16 mouse cellular contexts compared by ENCODE assay signal in genomic region chrX:100508164-100508563, GRCm38 (mm10). TPM values are rescaled to one million over a fixed set of nuclear protein-coding genes. Genes with fewer than 3 reads are reported as not detected.
"Had no signal": no experiment of that assay in that cellular context is flagged by ENCODE, and none has a peak within 500 bp of the region (broad histone marks: within the 10 kb centered on the region; RNA-seq: fewer than 3 reads in every experiment).

No protein-coding gene starts in this region.

- ATAC-seq: intestine, postnatal 0 days; liver, embryonic 12.5 days had no signal

- DNase-seq: kidney, adult 8-10 months; kidney, postnatal 10 days; kidney, postnatal 4 days; left cerebral cortex, postnatal 4 days; lung, adult 2 months; lung, postnatal 14 days; lung, postnatal 4 days; midbrain, embryonic 14.5 days; right cerebral cortex, postnatal 14 days; right cerebral cortex, postnatal 4 days; thymus, postnatal 25 days had no signal

RNA-seq across cellular contexts. Expression of gene Dgat2l6, which starts 16.5 kb away (rescaled TPM):
- total RNA-seq: layer of hippocampus, postnatal 14 days; left cerebral cortex, postnatal 4 days; megakaryocyte-erythroid progenitor cell, adult 5-6 weeks; midbrain, postnatal 0 days had no signal
